Mouse (Mus musculus) cerebellum, adult 2 months (tissue): ENCODE results near the gene Dsn1.

Experiments
- CTCF ChIP-seq: fragments of 200-500 bp; IDR thresholded peaks from 2 replicates; pipeline ENCODE4 v1.5.1; 2011; ENCODE audit warnings: low read depth, mild to moderate bottlenecking, control low read depth, low read length, moderate library complexity, borderline replicate concordance; ENCODE audit not compliant: insufficient read depth
- POLR2A ChIP-seq: fragments of 200-500 bp; IDR thresholded peaks from 2 replicates; pipeline ENCODE4 v1.6.1; 2011; ENCODE audit warnings: low read length, control low read depth, borderline replicate concordance; ENCODE audit not compliant: insufficient read depth

DNA sequence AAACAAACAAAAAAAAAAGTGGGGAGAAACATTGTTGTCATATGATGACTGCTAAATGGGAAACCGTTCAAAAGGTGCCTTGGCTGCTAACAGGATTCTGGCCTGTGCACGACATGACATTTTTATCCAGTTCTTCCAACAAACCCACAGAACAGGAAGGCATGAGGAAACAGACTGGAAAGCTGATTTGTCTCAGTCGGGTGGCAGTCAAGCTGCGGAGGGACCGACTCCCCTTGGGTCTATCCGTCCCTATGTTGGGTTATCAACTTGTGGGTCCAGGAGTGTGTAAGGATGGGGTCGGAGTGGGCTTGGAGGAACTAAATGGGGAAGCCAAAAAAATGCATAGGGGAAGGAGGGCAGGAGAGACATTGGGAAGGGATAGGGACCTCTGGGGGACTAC, 34.5 kb upstream of the Dsn1 start:
- no peak for TF ChIP-seq POLR2A
- no peak for TF ChIP-seq CTCF
